Mouse (Mus musculus) intestine, embryonic 14.5 days (tissue): Measurements from ENCODE around the gene Scaf8. TPM values are rescaled to one million over a fixed set of nuclear protein-coding genes. Genes with fewer than 3 reads are reported as not detected.
"Not testable (repeated sequence)": the region's sequence is repeated elsewhere in the genome, so short reads cannot be mapped to it uniquely, and the experiment has no call there.

Experiments
- ATAC-seq: fragments of 200-750 bp; cut with Nextera tagmentation; replicated peaks from 2 replicates; pipeline ENCODE4 v1.8.0; 2017; ENCODE audit warnings: low read depth, moderate number of reproducible peaks, moderate TSS enrichment, moderate library complexity; ENCODE audit not compliant: low FRiP score, low TSS enrichment
- DNase-seq: peaks from one replicate; pipeline ENCODE4 v3.0.0-alpha.2; 2018; ENCODE audit warnings: low spot score
- H3K27ac ChIP-seq: fragments of 300-500 bp; sonication (generic); 2 replicates; pipeline ENCODE4 v1.5.1; 2014; ENCODE audit warnings: low read depth, mild to moderate bottlenecking, control low read depth
- H3K27me3 ChIP-seq: fragments of 300-500 bp; sonication (generic); replicated peaks from 2 replicates; pipeline ENCODE4 v1.6.1; 2014; ENCODE audit warnings: low read length, control low read depth; ENCODE audit not compliant: control insufficient read depth, insufficient read depth
- H3K36me3 ChIP-seq: fragments of 300-500 bp; sonication (generic); 2 replicates; pipeline ENCODE4 v1.6.1; 2014; ENCODE audit warnings: low read length, control low read depth; ENCODE audit not compliant: control insufficient read depth, insufficient read depth
- H3K4me1 ChIP-seq: fragments of 300-500 bp; sonication (generic); replicated peaks from 2 replicates; pipeline ENCODE4 v1.6.1; 2014; ENCODE audit warnings: low read length, control low read depth, mixed read lengths; ENCODE audit not compliant: control insufficient read depth, insufficient read depth
- H3K4me2 ChIP-seq: fragments of 300-500 bp; sonication (generic); 2 replicates; pipeline ENCODE4 v1.6.1; 2014; ENCODE audit warnings: low read length
- H3K4me3 ChIP-seq: fragments of 300-500 bp; sonication (generic); 2 replicates; pipeline ENCODE4 v1.5.1; 2014; ENCODE audit warnings: low read depth, low read length, control low read depth, mixed read lengths
- H3K9ac ChIP-seq: fragments of 300-500 bp; sonication (generic); 2 replicates; pipeline ENCODE4 v1.6.1; 2014; ENCODE audit warnings: mild to moderate bottlenecking, low read length
- H3K9me3 ChIP-seq: fragments of 300-500 bp; sonication (generic); 2 replicates; pipeline ENCODE4 v1.6.1; 2016; ENCODE audit warnings: low read length, control low read depth; ENCODE audit not compliant: control insufficient read depth
- WGBS: fragments of 180-500 bp; shearing (Covaris S2); extraction: QIAGEN DNeasy Blood & Tissue Kit; methylation state at CpG from one replicate; pipeline ENCODE4 v1.1.7; 2014; 5-methylcytosine and 5-hydroxymethylcytosine counted together
- polyA plus RNA-seq: library from polyadenylated mRNA; unstranded; fragments of >200 nt; fragmentation: Nextera tagmentation; extraction: Ambion mirVana; gene quantifications from 2 replicates; pipeline ENCODE4 v1.2.1, GENCODE M21; 2014

Gene Scaf8
- polyA plus RNA-seq, 1 experiment from 2014 or later, result 21.8 TPM

DNA sequence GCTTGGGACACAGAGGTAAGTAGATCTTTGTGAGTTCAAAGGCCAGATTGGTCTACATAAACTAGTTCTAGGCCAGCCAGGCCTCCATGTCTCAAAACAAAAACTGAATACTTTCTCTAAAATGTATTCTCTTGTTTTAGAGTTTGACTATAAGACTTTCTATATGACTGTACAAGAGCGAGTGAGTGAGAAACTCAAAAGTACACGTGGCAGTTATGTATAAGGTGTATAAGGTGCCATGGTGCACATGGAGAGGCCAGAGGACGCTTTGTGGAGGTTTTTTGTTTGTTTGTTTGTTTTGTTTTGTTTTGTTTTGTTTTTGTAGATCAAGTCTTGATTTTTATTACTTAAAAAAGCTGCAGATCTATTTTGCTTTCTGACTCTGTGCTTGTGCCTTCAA is 15.0 kb downstream of the Scaf8 start:
- no peaks in the 10 kb centered on the region for H3K4me1 ChIP-seq
- no peak overlapping the region for H3K4me2 ChIP-seq
- ATAC-seq (no peak), DNase-seq (no peak)
- no peak overlapping the region for H3K9ac ChIP-seq
- no peaks in the 10 kb centered on the region for H3K27me3 ChIP-seq
- no peak overlapping the region for H3K27ac ChIP-seq
- peaks cover 20% of the 10 kb centered on the region for H3K36me3 ChIP-seq
- H3K9me3 ChIP-seq, result no peaks in the 10 kb centered on the region
- WGBS, result 92% methylated on average over 3 of the region's 3 CpGs
- no peak overlapping the region for H3K4me3 ChIP-seq

DNA sequence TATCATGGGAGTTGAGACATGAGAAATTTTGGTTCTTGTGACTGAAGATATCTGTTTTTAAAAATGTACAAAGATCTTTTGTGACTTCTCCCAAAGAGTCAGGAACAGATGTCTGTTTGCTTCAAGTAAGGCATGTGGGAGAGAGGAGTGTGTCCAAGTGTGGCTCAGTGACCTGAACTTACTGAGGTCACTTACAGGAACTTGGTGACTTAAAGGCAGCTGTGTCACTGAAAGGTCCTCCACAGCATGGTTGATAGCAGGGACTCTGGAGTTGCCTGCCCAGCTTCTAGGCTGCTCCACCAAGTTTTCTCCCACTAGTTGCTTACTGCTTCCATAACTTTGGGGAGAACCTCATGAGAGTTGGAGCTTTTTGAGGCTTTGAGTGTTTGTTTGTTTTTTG is 20.6 kb downstream of the Scaf8 start:
- no peak for DNase-seq
- no peak overlapping the region for H3K9ac ChIP-seq

DNA sequence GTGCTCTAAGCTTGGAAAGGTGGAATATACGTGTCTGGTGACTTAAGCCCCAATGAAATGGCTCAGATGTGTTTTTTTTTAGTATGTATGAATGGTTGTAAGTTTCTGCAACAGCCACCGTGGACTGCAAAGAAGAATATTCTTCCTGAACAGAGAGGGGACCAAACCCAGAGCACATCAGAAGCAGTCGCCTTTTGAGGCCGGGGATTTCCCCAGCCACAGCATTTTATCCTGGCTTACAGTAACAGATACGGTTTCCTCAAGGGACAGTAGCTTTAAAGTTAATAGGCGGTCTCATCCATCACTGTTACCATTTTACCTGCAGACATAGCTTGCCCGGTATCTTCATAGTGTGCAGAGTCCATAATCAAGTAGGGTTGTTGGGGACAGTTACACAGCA is 21.4 kb downstream of the Scaf8 start:
- H3K27ac ChIP-seq, result no peak overlapping the region
- H3K9me3 ChIP-seq, result no peaks in the 10 kb centered on the region
- DNase-seq (no peak), ATAC-seq (no peak)
- WGBS, result 80% methylated on average over 7 of the region's 7 CpGs
- H3K4me2 ChIP-seq, result no peak overlapping the region
- no peaks in the 10 kb centered on the region for H3K27me3 ChIP-seq
- no peak overlapping the region for H3K4me3 ChIP-seq
- peaks cover 10% of the 10 kb centered on the region; the same call in 1 of the 2 replicates for H3K4me1 ChIP-seq
- no peak overlapping the region for H3K9ac ChIP-seq
- peaks cover 15% of the 10 kb centered on the region for H3K36me3 ChIP-seq

More for the DNA sequence above, 20.6 kb downstream of the Scaf8 start:
- Histone ChIP-seq H3K4me2 (no peak overlapping the region), H3K27ac (no peak overlapping the region), H3K4me3 (no peak overlapping the region), H3K27me3 (no peaks in the 10 kb centered on the region), H3K4me1 (peaks cover 10% of the 10 kb centered on the region; the same call in 1 of the 2 replicates), H3K9me3 (no peaks in the 10 kb centered on the region), H3K36me3 (peaks cover 18% of the 10 kb centered on the region)
- ATAC-seq, result no peak

- Histone ChIP-seq H3K4me1 (peaks cover 10% of the 10 kb centered on the region; the same call in 1 of the 2 replicates), H3K27me3 (no peaks in the 10 kb centered on the region), H3K36me3 (peaks cover 6% of the 10 kb centered on the region), H3K9me3 (no peaks in the 10 kb centered on the region), H3K4me3 (no peak overlapping the region), H3K9ac (no peak overlapping the region), H3K4me2 (no peak overlapping the region), H3K27ac (no peak overlapping the region)
- no peak for DNase-seq
- WGBS, result 23% methylated on average over 3 of the region's 3 CpGs
- peak; percentile 60; the same call in 1 of the 2 replicates for ATAC-seq
Measured at GRCm38 (mm10) chr17:3138387-3138786, 23.6 kb downstream of the Scaf8 start.

DNA sequence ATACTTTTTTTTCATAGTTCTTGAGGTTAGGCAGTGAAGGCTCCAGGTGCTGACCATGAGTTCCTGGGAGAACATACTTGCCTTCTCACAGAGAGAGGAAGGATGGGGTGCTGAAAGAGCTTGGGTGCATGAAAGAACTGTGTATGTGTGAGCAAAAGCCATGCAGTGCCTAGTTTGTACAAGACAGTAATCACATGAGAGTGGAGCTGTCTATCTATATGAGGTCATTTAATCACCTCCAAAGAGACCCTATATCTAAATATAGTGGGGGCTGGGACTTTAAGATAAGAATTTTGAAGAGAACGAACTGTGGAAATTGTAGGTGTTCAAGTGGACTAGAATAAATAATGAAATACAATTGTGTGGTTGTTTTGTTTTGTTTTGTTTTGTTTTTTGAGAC is 25.3 kb downstream of the Scaf8 start:
- 92% methylated on average over 1 of the region's 1 CpGs for WGBS

DNA sequence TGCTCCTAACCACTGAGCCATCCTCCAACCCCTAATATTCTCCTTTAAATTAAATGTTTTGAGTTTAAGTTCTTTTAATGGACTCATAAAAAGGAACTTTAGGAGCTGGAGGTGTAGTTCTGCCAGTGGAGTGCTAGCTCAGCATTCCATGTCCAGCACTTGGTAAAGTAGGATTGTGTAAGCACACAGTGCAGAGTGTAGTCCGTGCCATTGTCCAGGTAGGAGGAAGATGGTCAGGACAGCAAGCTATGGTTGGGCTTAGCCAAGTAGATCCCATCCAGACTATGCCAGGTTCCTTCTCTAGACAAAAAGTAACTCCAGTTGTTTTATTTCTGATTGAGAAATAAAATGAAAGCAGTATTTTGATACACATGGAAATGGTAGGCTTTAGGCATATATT is 34.1 kb downstream of the Scaf8 start:
- H3K4me3 ChIP-seq, result no peak overlapping the region
- no peak overlapping the region for H3K4me2 ChIP-seq

More for the DNA sequence above, 25.3 kb downstream of the Scaf8 start:
- Histone ChIP-seq H3K9me3 (no peaks in the 10 kb centered on the region), H3K27ac (no peak overlapping the region), H3K36me3 (peaks cover 6% of the 10 kb centered on the region), H3K4me3 (no peak overlapping the region), H3K4me1 (peaks cover 10% of the 10 kb centered on the region; the same call in 1 of the 2 replicates), H3K27me3 (no peaks in the 10 kb centered on the region), H3K4me2 (no peak overlapping the region), H3K9ac (no peak overlapping the region)
- no peak for ATAC-seq
- DNase-seq, result no peak

GRCm38 (mm10) chr17:3149541-3149940 is 34.8 kb downstream of the Scaf8 start:
- Histone ChIP-seq H3K4me3 (no peak overlapping the region), H3K36me3 (peaks cover 64% of the 10 kb centered on the region), H3K27me3 (no peaks in the 10 kb centered on the region), H3K27ac (no peak overlapping the region), H3K4me2 (no peak overlapping the region), H3K4me1 (no peaks in the 10 kb centered on the region), H3K9ac (no peak overlapping the region), H3K9me3 (no peaks in the 10 kb centered on the region)
- ATAC-seq, result no peak
- DNase-seq, result no peak
- 50% methylated on average over 1 of the region's 1 CpGs for WGBS

More for the DNA sequence above, 34.1 kb downstream of the Scaf8 start:
- WGBS, result 96% methylated on average over 1 of the region's 1 CpGs
- ATAC-seq, result no peak
- no peak for DNase-seq
- Histone ChIP-seq H3K9me3 (no peaks in the 10 kb centered on the region), H3K9ac (no peak overlapping the region), H3K27ac (no peak overlapping the region), H3K4me1 (no peaks in the 10 kb centered on the region), H3K27me3 (no peaks in the 10 kb centered on the region), H3K36me3 (peaks cover 57% of the 10 kb centered on the region)

GRCm38 (mm10) chr17:3150701-3151100 is 35.9 kb downstream of the Scaf8 start:
- ATAC-seq, H3K4me2 ChIP-seq, H3K9ac ChIP-seq, H3K4me1 ChIP-seq, H3K27ac ChIP-seq, DNase-seq, H3K4me3 ChIP-seq, H3K27me3 ChIP-seq, H3K9me3 ChIP-seq: not testable (repeated sequence)
- 77% methylated on average over 1 of the region's 1 CpGs for WGBS
- peaks cover 67% of the 10 kb centered on the region for H3K36me3 ChIP-seq

GRCm38 (mm10) chr17:3151181-3151580 is 36.4 kb downstream of the Scaf8 start:
- Histone ChIP-seq H3K27me3 (no peaks in the 10 kb centered on the region), H3K9ac (no peak overlapping the region), H3K4me1 (no peaks in the 10 kb centered on the region), H3K4me3 (no peak overlapping the region), H3K4me2 (no peak overlapping the region), H3K27ac (no peak overlapping the region), H3K9me3 (no peaks in the 10 kb centered on the region), H3K36me3 (peaks cover 68% of the 10 kb centered on the region)
- DNase-seq (no peak), ATAC-seq (no peak)
